Mouse (Mus musculus) intestine, embryonic 16.5 days (tissue): ENCODE data around the gene Wap. TPM values are rescaled to one million over a fixed set of nuclear protein-coding genes. Genes with fewer than 3 reads are reported as not detected.

Experiments used
- polyA plus RNA-seq: library from polyadenylated mRNA; unstranded; fragments of >200 nt; fragmentation: Nextera tagmentation; extraction: Ambion mirVana; gene quantifications from 2 replicates; pipeline ENCODE4 v1.2.1, GENCODE M21; 2015

Wap gene
- polyA plus RNA-seq, 1 experiment from 2014 or later, result not detected

Other genes with a start within 250 kb of the Wap start
- 9.2 and 9.3 TPM in 2 replicates for gene Zmiz2, start 249.6 kb downstream of the Wap start, polyA plus RNA-seq
- 5,222 and 5,444 TPM in 2 replicates for gene Ppia, start 223.2 kb downstream of the Wap start, polyA plus RNA-seq
- gene H2afv, start 194.2 kb downstream of the Wap start, polyA plus RNA-seq, result 393 and 415 TPM in 2 replicates
- gene Purb, start 162.7 kb downstream of the Wap start, polyA plus RNA-seq, result 24.6 and 24.8 TPM in 2 replicates
- gene Myo1g, start 117.7 kb downstream of the Wap start, polyA plus RNA-seq, result 2.3 and 3.1 TPM in 2 replicates
- gene Ccm2, start 91.8 kb downstream of the Wap start, polyA plus RNA-seq, result 67.7 and 69.9 TPM in 2 replicates
- 5.5 and 7.1 TPM in 2 replicates for gene Nacad, start 32.6 kb downstream of the Wap start, polyA plus RNA-seq
- gene Tbrg4, start 12.6 kb downstream of the Wap start, polyA plus RNA-seq, result 64.0 and 64.2 TPM in 2 replicates
- gene Ramp3, start 19.9 kb upstream of the Wap start, polyA plus RNA-seq, result 4.6 and 5.2 TPM in 2 replicates
- not detected in 2 replicates for gene Gm11983, start 199.0 kb upstream of the Wap start, polyA plus RNA-seq